Mouse (Mus musculus): ENCODE measurements around the gene Mknk1. TPM values are rescaled to one million over a fixed set of nuclear protein-coding genes. Genes with fewer than 3 reads are reported as not detected.

Gene Mknk1
- total RNA-seq, 2 experiments from 2014 or later: 40.0 to 45.7 TPM

Other genes with a start within 250 kb of the Mknk1 start
- gene Cyp4a32, start 238.2 kb upstream of the Mknk1 start, total RNA-seq (2021): not detected
- 1 to 10 TPM; 2.7 TPM for gene Cyp4b1, start 191.5 kb upstream of the Mknk1 start, total RNA-seq (2021)
- gene Efcab14, start 101.5 kb upstream of the Mknk1 start, total RNA-seq (2021): 10 to 100 TPM; 44.1 to 45.9 TPM
- gene Tex38, start 58.2 kb upstream of the Mknk1 start, total RNA-seq (2021): under 1 TPM; 0.46 to 0.59 TPM
- gene Atpaf1, start 54.4 kb upstream of the Mknk1 start, total RNA-seq (2021): 10 to 100 TPM; 39.2 to 42.3 TPM
- gene Mob3c, start 11.1 kb upstream of the Mknk1 start, total RNA-seq (2021): 1 to 10 TPM; 3.1 TPM
- gene Kncn, start 45.2 kb downstream of the Mknk1 start, total RNA-seq (2021): under 1 TPM; 0.17 to 0.64 TPM
- under 1 TPM in 1 of 2 experiments, not detected in 1; 0.21 TPM for gene 6430628N08Rik, start 51.5 kb downstream of the Mknk1 start, total RNA-seq (2021)
- gene Dmbx1, start 100.7 kb downstream of the Mknk1 start, total RNA-seq (2021): under 1 TPM in 1 of 2 experiments, not detected in 1; 0.18 TPM
- gene Faah, start 178.7 kb downstream of the Mknk1 start, total RNA-seq (2021): 10 to 100 TPM; 86.6 to 90.7 TPM
- 1 to 10 TPM; 8.5 to 9.1 TPM for gene Nsun4, start 214.7 kb downstream of the Mknk1 start, total RNA-seq (2021)
- gene Uqcrh, start 235.9 kb downstream of the Mknk1 start, total RNA-seq (2021): 100 to 1,000 TPM; 434 to 435 TPM
- gene Lrrc41, start 236.1 kb downstream of the Mknk1 start, total RNA-seq (2021): 10 to 100 TPM; 45.0 to 46.0 TPM